Mouse (Mus musculus) brain, adult 2 months (tissue): ENCODE measurements around the gene Apba2.

ENCODE experiments used
- DNase-seq: peaks from one replicate; pipeline ENCODE4 v3.0.0; 2011; ENCODE audit warnings: low read depth, low spot score

Apba2 gene

GRCm38 (mm10) chr7:64586133-64586532 lies 84.6 kb downstream of the Apba2 start:
- peak; percentile 77 for DNase-seq

- peak; percentile 40 for DNase-seq
Measured at GRCm38 (mm10) chr7:64586571-64586970, 85.1 kb downstream of the Apba2 start.

- peak; percentile 74 for DNase-seq
Measured at GRCm38 (mm10) chr7:64588636-64589389, 87.3 kb downstream of the Apba2 start.

GRCm38 (mm10) chr7:64595256-64595655 lies 93.8 kb downstream of the Apba2 start:
- no peak for DNase-seq

GRCm38 (mm10) chr7:64596652-64597051 lies 95.1 kb downstream of the Apba2 start:
- no peak for DNase-seq

- no peak for DNase-seq
Measured at GRCm38 (mm10) chr7:64609866-64610265, 108.4 kb downstream of the Apba2 start.

- peak; percentile 52 for DNase-seq
Measured at GRCm38 (mm10) chr7:64610875-64611274, 109.4 kb downstream of the Apba2 start.

- DNase-seq = no peak
Measured at GRCm38 (mm10) chr7:64619261-64619660, 117.8 kb downstream of the Apba2 start.

- DNase-seq = peak; percentile 44
Measured at GRCm38 (mm10) chr7:64626494-64626893, 125.0 kb downstream of the Apba2 start.

- peak; percentile 84 for DNase-seq
Measured at GRCm38 (mm10) chr7:64627972-64628655, 126.6 kb downstream of the Apba2 start.

- DNase-seq = no peak
Measured at GRCm38 (mm10) chr7:64630697-64631096, 129.2 kb downstream of the Apba2 start.

GRCm38 (mm10) chr7:64631131-64631530 lies 129.6 kb downstream of the Apba2 start:
- DNase-seq = peak; percentile 90

GRCm38 (mm10) chr7:64631781-64632351 lies 130.4 kb downstream of the Apba2 start:
- peak; percentile 90 for DNase-seq

GRCm38 (mm10) chr7:64633182-64633581 lies 131.7 kb downstream of the Apba2 start:
- DNase-seq = no peak

- no peak for DNase-seq
Measured at GRCm38 (mm10) chr7:64633916-64634315, 132.4 kb downstream of the Apba2 start.

- no peak for DNase-seq
Measured at GRCm38 (mm10) chr7:64634482-64634881, 133.0 kb downstream of the Apba2 start.

GRCm38 (mm10) chr7:64638922-64639321 lies 137.4 kb downstream of the Apba2 start:
- DNase-seq = peak; percentile 67

- DNase-seq = peak; percentile 80
Measured at GRCm38 (mm10) chr7:64640651-64641050, 139.1 kb downstream of the Apba2 start.

- DNase-seq = no peak
Measured at GRCm38 (mm10) chr7:64642903-64643302, 141.4 kb downstream of the Apba2 start.

GRCm38 (mm10) chr7:64645458-64645857 lies 144.0 kb downstream of the Apba2 start:
- no peak for DNase-seq

GRCm38 (mm10) chr7:64646046-64646445 lies 144.5 kb downstream of the Apba2 start:
- no peak for DNase-seq

- no peak for DNase-seq
Measured at GRCm38 (mm10) chr7:64648947-64649607, 147.6 kb downstream of the Apba2 start.
